Mouse (Mus musculus) kidney, adult 2 months (tissue): Measurements from ENCODE around the gene Pik3ca. TPM values are rescaled to one million over a fixed set of nuclear protein-coding genes. Genes with fewer than 3 reads are reported as not detected.

ENCODE experiments used
- DNase-seq: peaks from one replicate; pipeline ENCODE4 v3.0.0; 2021
- H3K27ac ChIP-seq: fragments of 200-500 bp; 2 replicates; pipeline ENCODE4 v1.5.1; 2012; ENCODE audit warnings: low read depth, low read length, control low read depth, inconsistent platforms; ENCODE audit not compliant: insufficient read depth
- H3K27me3 ChIP-seq: fragments of 200-500 bp; replicated peaks from 2 replicates; pipeline ENCODE4 v1.6.1; 2012; ENCODE audit warnings: mild to moderate bottlenecking, moderate library complexity, low read length, inconsistent platforms; ENCODE audit not compliant: control insufficient read depth, insufficient read depth
- H3K36me3 ChIP-seq: fragments of 200-500 bp; 2 replicates; pipeline ENCODE4 v1.6.1; 2012; ENCODE audit warnings: mild to moderate bottlenecking, moderate library complexity, low read length, inconsistent platforms; ENCODE audit not compliant: control insufficient read depth, insufficient read depth
- H3K4me1 ChIP-seq: fragments of 200-500 bp; 2 replicates; pipeline ENCODE4 v1.6.1; 2011; ENCODE audit warnings: low read length; ENCODE audit not compliant: control insufficient read depth, insufficient read depth
- H3K4me3 ChIP-seq: fragments of 200-500 bp; 2 replicates; pipeline ENCODE4 v1.5.1; 2011; ENCODE audit warnings: mild to moderate bottlenecking, low read depth, low read length, control low read depth; ENCODE audit not compliant: insufficient read depth
- CTCF ChIP-seq: fragments of 200-500 bp; conservative IDR thresholded peaks from 2 replicates; pipeline ENCODE4 v1.5.1; 2011; ENCODE audit warnings: low read depth, mild to moderate bottlenecking, control low read depth, low read length, moderate library complexity, mixed read lengths; ENCODE audit not compliant: insufficient read depth, insufficient read length
- POLR2A ChIP-seq: fragments of 200-500 bp; IDR thresholded peaks from one replicate; pipeline ENCODE4 v1.6.1; 2011; ENCODE audit warnings: low read depth, low read length, control low read depth
- WGBS: fragments of 180-500 bp; shearing (Covaris S2); methylation state at CpG from one replicate; pipeline ENCODE4 v1.1.7; 2018; 5-methylcytosine and 5-hydroxymethylcytosine counted together
- polyA plus RNA-seq: library from polyadenylated mRNA; depleted of rRNA; stranded (reverse); fragments of >200 nt; gene quantifications from 2 replicates; pipeline ENCODE4 v1.2.3, GENCODE M21; 2012

The Pik3ca gene
- polyA plus RNA-seq, 1 experiment = 10.2 TPM

DNA sequence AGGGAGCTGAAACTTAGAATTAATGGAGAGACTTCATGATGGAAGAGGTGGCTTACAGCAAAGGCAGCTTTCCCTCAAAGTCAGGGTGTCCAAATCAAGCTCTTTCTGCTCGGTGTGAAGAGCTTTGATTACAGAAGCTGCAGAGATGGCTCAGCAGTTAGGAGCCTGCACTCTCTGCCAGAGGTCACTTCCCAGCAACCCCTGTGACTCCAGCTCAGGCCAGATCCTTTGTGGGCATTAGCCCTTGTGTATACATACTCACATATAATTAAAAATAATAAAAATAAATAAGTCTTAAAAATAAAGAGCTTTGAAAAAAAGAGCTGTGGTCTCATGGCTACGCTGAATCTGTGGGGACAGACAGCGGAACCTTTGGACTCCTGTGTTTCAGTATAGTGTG is 4.1 kb downstream of the Pik3ca start:
- TF ChIP-seq CTCF = no peak
- TF ChIP-seq POLR2A = no peak
- Histone ChIP-seq H3K27me3 (no peaks in the 10 kb centered on the region), H3K27ac (no peak overlapping the region), H3K4me3 (no peak overlapping the region), H3K36me3 (no peaks in the 10 kb centered on the region), H3K4me1 (peaks cover 37% of the 10 kb centered on the region)
- 58% methylated on average over 3 of the region's 3 CpGs for WGBS
- peak; percentile 47 for DNase-seq

DNA sequence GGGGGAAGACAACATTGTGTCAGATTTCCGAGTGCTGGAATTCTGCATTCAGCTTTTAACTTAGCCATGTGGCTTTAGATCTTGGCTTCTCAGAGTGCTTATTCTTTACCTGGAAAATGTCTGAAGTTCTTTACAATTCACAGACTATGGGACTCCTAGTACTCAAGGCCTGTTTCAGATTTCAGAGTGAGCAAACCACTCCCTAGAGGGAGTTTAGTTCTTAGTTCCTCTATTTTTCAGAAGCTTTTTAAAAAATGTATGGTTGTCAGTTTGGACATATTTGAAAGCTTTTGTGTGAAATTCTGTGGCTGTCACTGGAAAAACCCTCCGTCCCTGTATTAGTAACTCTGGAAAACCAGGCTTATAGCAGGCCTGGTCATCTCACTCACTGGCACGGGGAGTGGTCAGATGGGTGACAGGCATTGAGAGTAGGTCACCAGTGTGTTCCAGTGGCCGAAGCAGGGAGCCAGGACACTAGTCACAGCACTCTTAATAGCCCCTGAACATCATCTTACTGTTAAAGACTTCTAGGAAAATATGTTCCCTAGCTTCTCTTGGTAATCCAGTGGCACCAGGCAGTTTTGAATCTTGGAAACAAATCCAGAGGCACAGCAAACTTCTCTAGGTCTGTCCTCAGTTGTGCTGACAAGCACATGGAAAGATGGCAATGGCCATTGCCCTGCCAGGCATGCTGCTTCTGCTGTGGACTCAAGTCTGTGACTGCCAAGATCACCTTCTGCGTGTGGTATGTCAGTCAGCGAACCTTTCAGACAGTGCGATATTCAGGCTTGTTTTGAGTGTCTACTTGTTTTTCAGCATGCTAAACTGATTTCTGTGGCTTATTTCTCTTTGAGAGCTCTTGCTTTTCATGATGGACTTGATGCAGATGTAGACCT is 5.8 kb downstream of the Pik3ca start:
- H3K27ac ChIP-seq = peak overlapping the region; percentile 26
- peak; percentile 58 for DNase-seq
- no peaks in the 10 kb centered on the region for H3K27me3 ChIP-seq
- peaks cover 39% of the 10 kb centered on the region for H3K4me1 ChIP-seq
- no peaks in the 10 kb centered on the region for H3K36me3 ChIP-seq
- no peak overlapping the region for H3K4me3 ChIP-seq
- WGBS = 52% methylated on average over 7 of the region's 7 CpGs
- TF ChIP-seq POLR2A (no peak), CTCF (no peak)

DNA sequence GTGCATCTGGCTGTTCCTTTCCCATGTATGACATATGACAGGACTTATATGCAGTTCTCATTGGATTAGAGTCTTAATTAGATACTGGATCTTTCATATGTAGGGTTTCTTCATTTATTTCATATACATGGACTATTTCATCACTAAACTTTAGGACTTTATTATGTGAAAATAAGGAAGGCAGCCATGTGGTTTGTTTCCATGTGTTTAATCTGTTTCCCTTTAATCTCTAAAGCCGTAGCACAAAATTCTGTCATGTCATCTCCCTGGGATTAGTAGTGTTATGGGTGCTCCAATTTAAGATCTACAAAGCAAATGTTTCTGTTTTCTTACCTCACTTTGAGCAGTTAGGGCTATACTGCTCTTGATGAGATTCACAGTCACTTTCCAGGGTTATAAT is 8.2 kb downstream of the Pik3ca start:
- 80% methylated on average over 1 of the region's 1 CpGs for WGBS
- DNase-seq = no peak
- Histone ChIP-seq H3K36me3 (no peaks in the 10 kb centered on the region), H3K27me3 (no peaks in the 10 kb centered on the region), H3K27ac (no peak overlapping the region), H3K4me3 (no peak overlapping the region), H3K4me1 (peaks cover 30% of the 10 kb centered on the region)
- no peak for TF ChIP-seq CTCF
- no peak for TF ChIP-seq POLR2A

DNA sequence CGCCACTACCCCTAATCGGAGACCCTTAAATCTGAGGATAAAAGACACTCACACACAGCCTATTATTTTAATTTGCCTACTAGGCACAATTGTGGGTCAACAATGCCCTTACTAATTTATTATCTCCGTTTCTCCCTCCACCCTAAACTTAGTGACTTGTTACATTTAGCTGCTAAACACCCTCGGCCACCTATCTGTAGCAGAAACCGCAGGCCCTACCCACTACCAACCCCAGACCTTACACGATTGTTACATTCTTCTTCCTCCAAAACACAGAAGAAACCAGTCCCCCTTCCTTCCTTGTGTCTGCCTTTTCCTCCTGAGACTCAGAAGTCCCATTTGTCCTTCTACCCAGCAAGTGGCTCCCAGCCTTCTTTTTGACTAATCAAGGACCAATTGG is 9.3 kb downstream of the Pik3ca start:
- H3K27me3 ChIP-seq = no peaks in the 10 kb centered on the region
- DNase-seq = no peak
- WGBS = 75% methylated on average over 6 of the region's 6 CpGs
- peaks cover 23% of the 10 kb centered on the region for H3K4me1 ChIP-seq
- TF ChIP-seq CTCF (no peak), POLR2A (no peak)
- H3K27ac ChIP-seq = no peak overlapping the region
- H3K36me3 ChIP-seq = no peaks in the 10 kb centered on the region
- H3K4me3 ChIP-seq = no peak overlapping the region

DNA sequence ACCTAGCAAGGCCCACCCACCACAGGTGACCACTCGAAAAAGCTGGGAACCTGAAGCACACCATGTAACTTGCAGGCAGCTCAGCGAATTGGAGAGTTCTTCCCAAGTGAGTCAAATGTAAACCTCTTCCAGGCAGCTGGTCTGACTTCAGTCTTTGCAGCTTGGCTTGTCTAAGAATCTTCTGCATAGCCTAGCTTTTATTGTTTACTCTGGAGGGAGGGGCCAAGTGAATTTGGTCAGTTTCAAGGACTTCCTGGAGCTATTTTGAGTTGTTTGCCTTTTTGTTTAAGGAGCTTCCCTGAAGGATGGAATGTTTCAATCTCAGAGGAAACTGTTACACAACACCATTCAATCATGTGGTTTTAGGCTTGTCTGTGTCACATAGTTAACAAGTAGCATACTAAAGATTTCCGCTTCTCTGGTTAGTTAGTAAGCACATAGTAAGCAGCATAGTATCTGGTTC is 11.4 kb downstream of the Pik3ca start:
- Histone ChIP-seq H3K36me3 (no peaks in the 10 kb centered on the region), H3K27ac (no peak overlapping the region), H3K4me1 (peaks cover 20% of the 10 kb centered on the region), H3K27me3 (no peaks in the 10 kb centered on the region), H3K4me3 (no peak overlapping the region)
- 86% methylated on average over 3 of the region's 3 CpGs for WGBS
- TF ChIP-seq POLR2A (no peak), CTCF (no peak)
- DNase-seq = no peak

DNA sequence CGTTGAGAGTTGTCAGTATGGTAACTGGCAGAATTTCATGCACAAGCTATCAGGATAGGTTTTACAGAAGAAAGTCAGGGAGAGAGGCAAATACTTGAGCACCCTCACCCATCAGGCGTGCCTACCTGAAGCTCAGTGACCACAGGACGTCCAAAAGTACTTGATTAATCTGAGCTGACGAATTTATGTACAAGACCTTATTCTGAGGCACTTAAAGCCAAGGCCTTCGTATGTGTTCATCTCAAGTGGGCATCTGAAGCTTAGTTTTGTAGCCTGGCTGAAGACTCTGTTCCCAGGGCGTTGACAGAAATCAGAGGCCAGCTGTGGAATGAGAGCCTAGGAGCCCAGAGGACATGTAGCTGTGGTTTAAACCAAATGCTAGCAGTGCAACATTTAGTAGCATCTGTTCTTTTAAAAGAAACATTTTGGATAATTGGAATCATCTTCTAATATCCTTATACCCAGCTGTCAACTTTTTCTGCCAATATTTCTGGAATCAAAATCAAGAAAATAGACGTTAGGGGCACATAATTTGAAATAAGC is 15.1 kb downstream of the Pik3ca start:
- no peak for DNase-seq
- 75% methylated on average over 7 of the region's 7 CpGs for WGBS
- Histone ChIP-seq H3K36me3 (no peaks in the 10 kb centered on the region), H3K4me1 (peaks cover 24% of the 10 kb centered on the region), H3K27me3 (no peaks in the 10 kb centered on the region), H3K4me3 (no peak overlapping the region), H3K27ac (no peak overlapping the region)
- TF ChIP-seq POLR2A (no peak), CTCF (no peak)

DNA sequence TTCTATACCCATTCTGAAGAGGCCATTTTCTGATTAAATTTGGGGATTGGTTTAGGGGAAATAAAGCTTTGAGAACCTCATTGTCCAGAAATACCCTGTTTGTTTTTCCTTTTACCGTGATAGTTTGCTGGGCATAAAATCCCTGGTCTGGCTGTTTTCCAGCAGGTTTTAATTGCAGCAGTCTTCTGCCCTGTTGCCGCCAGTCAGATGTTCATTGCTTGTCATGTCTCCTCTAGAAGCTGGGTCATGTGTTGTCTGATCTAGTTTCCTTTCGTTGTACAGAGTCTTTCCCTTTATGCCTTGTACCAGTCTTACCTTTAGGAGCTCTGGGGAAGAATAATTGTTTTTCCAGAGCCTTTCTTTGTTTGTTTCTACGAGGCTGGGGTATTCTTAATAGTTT is 16.9 kb downstream of the Pik3ca start:
- Histone ChIP-seq H3K4me3 (no peak overlapping the region), H3K36me3 (no peaks in the 10 kb centered on the region), H3K4me1 (peaks cover 25% of the 10 kb centered on the region), H3K27ac (no peak overlapping the region), H3K27me3 (no peaks in the 10 kb centered on the region)
- DNase-seq = peak; percentile 46
- TF ChIP-seq CTCF (no peak), POLR2A (no peak)
- WGBS = 15% methylated on average over 4 of the region's 4 CpGs
